Mouse (Mus musculus) liver, embryonic 16.5 days (tissue): ENCODE measurements around the gene Palld. TPM values are rescaled to one million over a fixed set of nuclear protein-coding genes. Genes with fewer than 3 reads are reported as not detected.

ENCODE experiments used
- ATAC-seq: fragments of 200-750 bp; cut with Nextera tagmentation; 2 replicates; pipeline ENCODE4 v1.8.0; 2017; ENCODE audit warnings: low read depth, mild to moderate bottlenecking, moderate number of reproducible peaks, moderate library complexity
- H3K27ac ChIP-seq: fragments of 300-500 bp; sonication (generic); 2 replicates; pipeline ENCODE4 v1.5.1; 2014; ENCODE audit warnings: mild to moderate bottlenecking, low read length
- H3K27me3 ChIP-seq: fragments of 300-500 bp; sonication (generic); 2 replicates; pipeline ENCODE4 v1.6.1; 2014; ENCODE audit warnings: low read depth, low read length, mixed read lengths; ENCODE audit not compliant: control insufficient read depth, insufficient read depth
- H3K36me3 ChIP-seq: fragments of 300-500 bp; sonication (generic); 2 replicates; pipeline ENCODE4 v1.6.1; 2014; ENCODE audit warnings: mild to moderate bottlenecking; ENCODE audit not compliant: control insufficient read depth, insufficient read depth
- H3K4me1 ChIP-seq: fragments of 300-500 bp; sonication (generic); 2 replicates; pipeline ENCODE4 v1.6.1; 2014; ENCODE audit warnings: low read depth, low read length, mixed read lengths; ENCODE audit not compliant: control insufficient read depth
- H3K4me2 ChIP-seq: fragments of 300-500 bp; sonication (generic); 2 replicates; pipeline ENCODE4 v1.6.1; 2014; ENCODE audit warnings: low read depth, low read length, mixed read lengths
- H3K4me3 ChIP-seq: fragments of 300-500 bp; sonication (generic); 2 replicates; pipeline ENCODE4 v1.5.1; 2014; ENCODE audit warnings: low read depth, mild to moderate bottlenecking, low read length
- H3K9ac ChIP-seq: fragments of 300-500 bp; sonication (generic); 2 replicates; pipeline ENCODE4 v1.6.1; 2014; ENCODE audit warnings: low read depth, low read length
- H3K9me3 ChIP-seq: fragments of 300-500 bp; sonication (generic); replicated peaks from 2 replicates; pipeline ENCODE4 v1.6.1; 2016; ENCODE audit warnings: low read length; ENCODE audit not compliant: control insufficient read depth
- WGBS: fragments of 180-500 bp; shearing (Covaris S2); extraction: QIAGEN DNeasy Blood & Tissue Kit; methylation state at CpG from one replicate; pipeline ENCODE4 v1.1.7; 2014; ENCODE audit not compliant: insufficient replicate concordance; 5-methylcytosine and 5-hydroxymethylcytosine counted together
- polyA plus RNA-seq: library from polyadenylated mRNA; unstranded; fragments of >200 nt; fragmentation: Nextera tagmentation; extraction: Ambion mirVana; gene quantifications from 2 replicates; pipeline ENCODE4 v1.2.1, GENCODE M21; 2015

The Palld gene
- polyA plus RNA-seq, 1 experiment from 2014 or later = 7.3 TPM

DNA sequence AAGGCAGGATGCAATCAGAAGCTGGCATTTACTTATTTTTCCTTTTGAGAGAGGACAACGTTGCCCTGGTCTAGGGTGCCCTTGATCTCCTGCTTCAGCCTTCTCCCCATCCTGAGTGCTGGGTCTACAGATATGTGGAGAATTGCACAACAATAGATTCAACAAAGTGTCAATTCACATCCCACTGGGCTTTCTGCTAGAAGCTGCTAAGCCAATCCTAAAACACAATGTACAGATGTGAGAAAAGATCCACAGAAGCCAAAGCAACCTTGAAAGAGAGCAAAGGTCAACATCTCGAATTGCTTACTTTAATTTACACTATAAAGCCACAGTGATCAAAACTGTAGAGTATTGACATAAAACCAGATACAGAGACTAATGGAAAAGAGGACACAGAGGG is 270.2 kb downstream of the Palld start:
- 35% methylated on average over 2 of the region's 2 CpGs for WGBS
- no peaks in the 10 kb centered on the region for H3K4me1 ChIP-seq
- H3K4me2 ChIP-seq = no peak overlapping the region
- no peak overlapping the region for H3K4me3 ChIP-seq
- H3K36me3 ChIP-seq = no peaks in the 10 kb centered on the region
- no peaks in the 10 kb centered on the region for H3K9me3 ChIP-seq
- ATAC-seq = no peak
- no peak overlapping the region for H3K27ac ChIP-seq
- H3K27me3 ChIP-seq = no peaks in the 10 kb centered on the region
- H3K9ac ChIP-seq = no peak overlapping the region

- H3K4me1 ChIP-seq = no peaks in the 10 kb centered on the region
- WGBS = 64% methylated on average over 1 of the region's 1 CpGs
- no peak overlapping the region for H3K27ac ChIP-seq
- no peak overlapping the region for H3K4me2 ChIP-seq
- no peaks in the 10 kb centered on the region for H3K36me3 ChIP-seq
- H3K9me3 ChIP-seq = no peaks in the 10 kb centered on the region
- no peaks in the 10 kb centered on the region for H3K27me3 ChIP-seq
- no peak overlapping the region for H3K9ac ChIP-seq
- H3K4me3 ChIP-seq = no peak overlapping the region
- no peak for ATAC-seq
Measured at GRCm38 (mm10) chr8:61629631-61629968, 272.9 kb downstream of the Palld start.

DNA sequence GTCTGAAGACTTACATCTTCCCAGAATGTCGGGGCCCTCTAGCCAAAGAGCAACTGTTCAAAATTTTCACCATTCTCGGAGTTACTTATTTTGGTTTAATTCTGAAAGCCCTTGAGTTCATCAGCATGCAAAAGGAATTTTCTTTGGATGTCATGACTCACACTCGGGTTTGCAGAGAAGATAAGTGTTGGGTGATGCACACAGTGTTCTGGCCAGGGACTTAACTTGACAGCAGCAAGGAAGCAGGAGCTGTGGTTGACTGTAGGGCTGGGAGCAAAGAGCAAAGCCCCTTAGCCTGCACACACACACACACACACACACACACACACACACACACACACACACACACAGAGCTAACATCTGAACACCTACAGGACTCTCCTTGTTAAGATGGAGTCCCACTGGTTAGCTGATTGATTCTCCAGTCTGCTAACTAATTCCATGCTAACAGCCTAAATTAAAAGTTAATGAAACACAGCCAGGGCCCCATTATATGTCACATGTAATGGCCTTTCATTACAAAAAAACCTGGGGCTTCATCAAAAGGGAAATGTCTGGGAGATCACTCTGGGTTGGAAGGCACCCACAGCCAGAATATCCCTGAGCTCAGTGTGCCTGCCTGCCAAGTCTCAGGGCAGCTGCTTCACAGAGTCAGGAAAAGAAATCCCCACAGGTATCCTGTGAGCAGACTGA is 273.4 kb downstream of the Palld start:
- Histone ChIP-seq H3K36me3 (no peaks in the 10 kb centered on the region), H3K4me1 (no peaks in the 10 kb centered on the region), H3K4me3 (no peak overlapping the region), H3K27ac (no peak overlapping the region), H3K4me2 (no peak overlapping the region), H3K9me3 (no peaks in the 10 kb centered on the region), H3K9ac (no peak overlapping the region), H3K27me3 (no peaks in the 10 kb centered on the region)
- ATAC-seq = no peak
- 59% methylated on average over 3 of the region's 3 CpGs for WGBS

DNA sequence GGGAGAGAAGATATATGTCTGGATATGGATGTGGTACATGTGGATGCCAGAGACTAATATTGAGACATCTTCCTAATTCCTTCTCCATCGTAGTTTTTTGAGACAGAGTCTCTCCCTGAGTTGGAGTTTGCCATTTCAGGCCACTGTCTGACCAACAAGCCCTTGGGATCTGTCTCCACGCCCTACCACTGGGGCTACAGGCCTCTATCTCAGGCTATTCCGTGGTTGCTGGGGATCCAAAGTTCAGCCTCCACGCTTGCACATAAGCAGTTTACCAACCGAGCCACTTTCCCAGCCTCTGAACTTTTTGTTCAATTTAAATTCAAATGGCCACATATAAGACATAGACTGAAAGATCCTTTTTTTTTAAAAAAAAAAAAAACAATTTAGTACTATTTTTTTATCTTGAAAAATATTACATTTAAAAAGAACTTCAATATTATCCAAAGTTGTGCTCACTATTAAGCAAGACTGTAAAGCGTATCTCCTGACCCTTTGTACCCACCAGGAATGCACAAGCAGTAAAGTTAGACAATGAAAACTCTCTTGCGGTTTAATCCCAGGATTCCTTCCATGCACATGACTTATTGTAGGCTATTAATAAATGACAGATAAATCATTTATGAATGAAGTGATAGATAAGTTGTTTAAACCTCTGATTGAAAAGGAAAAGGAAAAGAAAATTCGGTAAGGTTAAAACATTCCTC is 276.1 kb downstream of the Palld start:
- H3K9ac ChIP-seq = no peak overlapping the region
- no peaks in the 10 kb centered on the region for H3K36me3 ChIP-seq
- no peaks in the 10 kb centered on the region; the same call in 1 of the 2 replicates for H3K4me1 ChIP-seq
- no peaks in the 10 kb centered on the region for H3K27me3 ChIP-seq
- no peak overlapping the region for H3K4me2 ChIP-seq
- H3K4me3 ChIP-seq = no peak overlapping the region
- H3K27ac ChIP-seq = no peak overlapping the region
- 60% methylated on average over 8 of the region's 8 CpGs for WGBS
- no peaks in the 10 kb centered on the region for H3K9me3 ChIP-seq
- ATAC-seq = no peak

DNA sequence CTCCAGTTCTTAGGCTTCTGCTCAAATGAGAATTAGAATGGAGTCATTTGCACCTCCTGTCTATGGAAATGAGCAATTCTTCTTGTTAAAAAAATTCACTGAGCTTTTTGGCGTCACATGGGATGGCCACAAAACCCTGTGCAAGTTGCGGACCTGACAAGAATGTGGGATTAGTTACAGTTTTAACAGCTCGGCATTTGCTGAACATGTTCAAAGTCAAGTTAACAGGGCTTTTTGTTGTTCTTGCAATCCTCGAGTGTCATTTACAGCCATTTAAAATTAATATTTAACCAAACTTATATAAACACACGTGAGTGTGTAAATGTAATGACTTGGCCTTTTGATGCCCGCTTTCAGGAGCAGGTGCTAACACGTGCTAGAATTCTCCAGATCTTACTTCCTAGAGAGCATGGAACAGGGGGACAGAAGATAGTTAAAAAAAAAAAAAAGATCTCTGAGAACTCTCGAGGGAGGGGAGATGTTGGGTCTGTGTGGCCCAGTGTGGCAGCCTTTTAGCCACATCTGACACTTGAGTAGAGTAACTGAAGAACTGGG is 276.8 kb downstream of the Palld start:
- WGBS = 61% methylated on average over 8 of the region's 8 CpGs
- no peaks in the 10 kb centered on the region for H3K9me3 ChIP-seq
- no peak for ATAC-seq
- no peaks in the 10 kb centered on the region for H3K36me3 ChIP-seq
- H3K9ac ChIP-seq = no peak overlapping the region
- no peaks in the 10 kb centered on the region for H3K27me3 ChIP-seq
- no peaks in the 10 kb centered on the region; the same call in 1 of the 2 replicates for H3K4me1 ChIP-seq
- no peak overlapping the region for H3K4me3 ChIP-seq
- H3K27ac ChIP-seq = no peak overlapping the region
- H3K4me2 ChIP-seq = no peak overlapping the region

GRCm38 (mm10) chr8:61623485-61624417 is 278.7 kb downstream of the Palld start:
- no peak overlapping the region for H3K4me3 ChIP-seq
- no peak for ATAC-seq
- no peak overlapping the region for H3K27ac ChIP-seq
- no peaks in the 10 kb centered on the region for H3K27me3 ChIP-seq
- no peak overlapping the region for H3K4me2 ChIP-seq
- no peaks in the 10 kb centered on the region; the same call in 1 of the 2 replicates for H3K4me1 ChIP-seq
- H3K9ac ChIP-seq = no peak overlapping the region
- no peaks in the 10 kb centered on the region for H3K36me3 ChIP-seq
- WGBS = 62% methylated on average over 12 of the region's 12 CpGs
- H3K9me3 ChIP-seq = no peaks in the 10 kb centered on the region

DNA sequence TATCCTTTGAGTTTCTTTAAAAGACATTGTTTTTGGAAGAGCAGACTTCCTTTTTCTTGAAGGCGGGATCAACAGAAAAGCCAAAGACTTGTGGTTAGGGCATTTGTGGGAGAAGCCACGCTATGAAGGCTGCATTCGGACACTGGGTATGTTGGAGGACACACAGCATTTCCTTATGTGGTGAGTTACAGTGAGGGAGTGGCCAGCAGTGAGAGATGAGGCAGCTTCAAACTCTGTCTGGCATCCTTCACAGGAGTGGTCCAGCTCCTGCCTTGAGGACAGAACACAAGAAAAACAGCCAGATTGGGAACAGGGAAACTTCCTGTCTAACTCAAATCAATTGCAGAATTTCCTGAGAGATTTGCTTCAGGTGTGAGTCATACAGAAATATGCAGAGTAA is 281.2 kb downstream of the Palld start:
- Histone ChIP-seq H3K36me3 (no peaks in the 10 kb centered on the region), H3K27me3 (no peaks in the 10 kb centered on the region), H3K9ac (no peak overlapping the region), H3K4me1 (no peaks in the 10 kb centered on the region; the same call in 1 of the 2 replicates), H3K4me3 (no peak overlapping the region), H3K27ac (no peak overlapping the region), H3K4me2 (no peak overlapping the region), H3K9me3 (no peaks in the 10 kb centered on the region)
- ATAC-seq = no peak
- 31% methylated on average over 3 of the region's 3 CpGs for WGBS

DNA sequence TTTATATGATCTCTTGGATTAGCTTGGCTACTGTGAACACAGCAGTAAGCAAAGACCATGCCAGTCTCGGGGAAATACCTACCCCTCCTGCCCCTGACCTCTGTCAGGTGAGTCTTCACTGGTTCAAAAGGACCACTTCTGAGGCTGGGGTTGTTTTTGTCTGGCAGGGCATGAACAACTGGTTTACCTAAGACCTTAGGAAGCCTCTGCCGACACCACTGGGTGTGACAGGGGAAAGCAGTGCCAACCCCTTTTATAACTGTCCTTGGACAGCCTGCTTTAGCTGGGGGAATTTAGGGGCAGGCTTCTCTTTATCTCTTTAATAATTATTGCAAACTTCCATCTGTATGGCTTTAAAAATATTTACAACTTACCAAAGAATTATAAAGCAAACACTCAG is 284.8 kb downstream of the Palld start:
- no peaks in the 10 kb centered on the region for H3K9me3 ChIP-seq
- no peak overlapping the region for H3K27ac ChIP-seq
- H3K4me3 ChIP-seq = no peak overlapping the region
- no peak overlapping the region for H3K9ac ChIP-seq
- no peak overlapping the region for H3K4me2 ChIP-seq
- 51% methylated on average over 2 of the region's 2 CpGs for WGBS
- ATAC-seq = no peak
- H3K36me3 ChIP-seq = no peaks in the 10 kb centered on the region
- H3K27me3 ChIP-seq = no peaks in the 10 kb centered on the region
- no peaks in the 10 kb centered on the region; the same call in 1 of the 2 replicates for H3K4me1 ChIP-seq
